Mouse (Mus musculus) embryo, embryonic 10 days (tissue): ENCODE results near the gene Fam155a.

Source experiments
- DNase-seq: peaks from one replicate; pipeline ENCODE4 v3.0.0-alpha.2; 2015; ENCODE audit warnings: low spot score

The Fam155a gene

GRCm38 (mm10) chr8:9176974-9177373 lies 594.0 kb downstream of the Fam155a start:
- no peak for DNase-seq

- peak; percentile 91 for DNase-seq
Measured at GRCm38 (mm10) chr8:9174865-9175565, 595.9 kb downstream of the Fam155a start.

GRCm38 (mm10) chr8:9171848-9172247 lies 599.1 kb downstream of the Fam155a start:
- DNase-seq, result peak; percentile 48

DNA sequence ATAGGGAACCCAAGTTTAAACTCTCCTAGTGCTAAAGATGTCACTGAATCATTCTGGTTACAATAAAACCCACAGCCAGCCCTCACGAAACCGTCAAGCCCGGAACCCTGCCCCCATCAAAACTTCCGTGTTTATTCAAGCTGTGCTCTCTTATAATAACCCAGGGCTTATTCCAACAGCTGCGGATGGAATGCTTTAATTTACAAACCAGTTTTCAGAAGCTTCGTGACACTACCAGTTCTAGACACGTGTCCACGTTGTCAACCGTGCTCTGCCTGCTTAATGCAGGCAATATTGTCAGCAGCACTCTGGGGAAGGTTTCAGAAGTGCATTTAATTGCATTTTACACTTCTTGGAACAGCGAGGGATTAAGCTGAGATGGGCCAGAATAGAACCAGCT lies 603.0 kb downstream of the Fam155a start:
- DNase-seq, result no peak

- no peak for DNase-seq
Measured at GRCm38 (mm10) chr8:9161606-9162005, 609.4 kb downstream of the Fam155a start.

GRCm38 (mm10) chr8:9159322-9159721 lies 611.6 kb downstream of the Fam155a start:
- DNase-seq, result no peak

DNA sequence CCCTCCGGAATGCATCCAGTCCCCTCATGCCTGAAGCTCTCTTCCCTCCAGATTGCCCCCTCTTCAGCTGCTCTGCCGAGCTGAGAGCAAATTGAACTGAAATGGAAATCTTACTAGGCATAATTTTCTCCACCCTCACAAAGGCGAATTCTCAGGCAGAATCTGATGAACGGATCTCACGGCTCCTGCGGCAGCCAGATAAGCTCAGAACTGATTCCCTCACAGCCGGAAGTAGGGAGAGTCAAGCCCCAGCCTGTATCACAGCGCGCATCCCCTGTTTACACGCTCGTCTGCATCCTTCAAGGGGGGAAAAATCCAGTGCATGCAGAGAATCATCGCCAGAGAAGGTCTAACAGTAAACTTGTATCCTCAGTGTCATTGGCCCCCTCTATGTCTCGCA lies 612.3 kb downstream of the Fam155a start:
- DNase-seq, result no peak

DNA sequence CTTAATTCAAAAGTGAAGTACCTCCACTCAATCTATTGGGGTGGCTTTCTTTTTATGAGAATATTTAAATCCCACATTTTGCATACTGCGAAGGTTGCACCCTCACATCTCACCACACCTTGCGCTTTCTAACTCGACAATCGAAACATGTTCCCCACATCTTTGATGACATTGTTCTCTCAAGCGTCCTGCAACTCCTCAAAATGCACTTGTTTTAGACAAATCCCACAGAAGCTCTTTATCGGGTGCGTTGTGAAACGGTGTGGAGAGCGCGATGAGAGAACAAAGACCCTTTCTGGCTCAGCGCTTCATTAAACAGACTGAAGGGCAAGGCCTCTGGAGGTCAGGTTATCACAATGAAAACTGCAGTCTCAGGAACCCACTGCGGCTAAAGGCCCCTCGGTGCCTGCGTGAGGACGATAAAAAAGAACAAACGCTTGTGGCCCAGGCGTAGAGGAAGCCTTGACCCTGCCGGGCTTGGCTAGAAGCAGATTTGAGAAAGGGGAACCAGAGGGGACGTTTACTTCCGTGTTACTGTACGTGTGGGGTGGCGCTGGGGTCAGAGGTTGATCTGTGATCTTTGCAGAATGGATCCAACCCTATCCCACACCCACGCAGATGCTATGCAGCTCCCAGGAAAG lies 613.7 kb downstream of the Fam155a start:
- peak; percentile 84 for DNase-seq
